Mouse (Mus musculus) skeletal muscle tissue, postnatal 0 days (tissue): ENCODE data around the gene Foxf2. TPM values are rescaled to one million over a fixed set of nuclear protein-coding genes. Genes with fewer than 3 reads are reported as not detected.

Experiments used
- microRNA-seq, 2 experiments: library from miRNA; unstranded; fragments of <30 nt; microRNA quantifications; one replicate each; pipeline ENCODE4; 2016
- polyA plus RNA-seq: library from polyadenylated mRNA; unstranded; fragments of >200 nt; fragmentation: Nextera tagmentation; extraction: Ambion mirVana; gene quantifications from 2 replicates; pipeline ENCODE4 v1.2.1, GENCODE M21; 2015

Gene Foxf2
- not detected in 2 replicates for polyA plus RNA-seq

DNA sequence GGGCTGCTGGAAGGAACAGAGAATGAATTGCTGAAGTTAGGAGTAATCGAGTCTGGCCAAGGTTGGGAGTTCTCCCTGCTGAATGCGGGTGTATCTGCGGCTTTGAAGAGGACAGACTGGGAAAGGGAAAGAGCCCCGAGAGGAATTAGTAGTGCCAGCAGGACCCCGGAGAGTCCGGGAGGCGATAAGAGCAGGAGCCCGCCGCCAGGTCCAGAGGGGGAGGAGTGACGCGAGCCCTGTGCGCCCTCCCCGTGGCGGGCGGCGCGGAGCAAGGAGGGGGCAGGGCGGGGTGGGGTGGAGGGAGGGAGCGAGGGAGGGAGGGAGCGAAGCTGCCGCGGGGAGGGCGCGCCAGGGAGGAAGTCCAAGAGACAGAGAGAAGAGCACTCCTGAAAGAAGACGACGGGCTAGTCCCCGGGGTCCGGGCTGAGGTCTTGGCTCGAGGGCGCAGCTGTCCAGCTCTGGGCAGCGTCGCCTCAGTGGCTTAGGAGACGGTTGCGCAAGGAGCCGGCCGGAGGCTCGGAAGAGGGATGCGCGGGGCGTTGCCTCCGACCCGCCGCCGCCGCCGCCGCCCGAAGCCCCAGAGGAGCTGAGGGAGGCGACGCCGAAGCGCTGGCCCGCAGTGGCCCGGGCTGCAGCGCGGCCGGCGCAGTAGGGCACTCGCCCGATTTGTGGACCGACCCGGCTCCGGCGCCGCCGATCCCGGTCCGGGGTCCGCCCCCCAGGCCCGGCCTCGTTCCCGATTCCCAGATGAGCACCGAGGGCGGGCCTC lies at the start of gene Foxf2:
TSS of gene Foxf2 (plus strand) at position 484 of the 769 bp plus-strand sequence.

Small RNA genes within 50 kb of the gene (microRNA-seq; reads per million reads assigned to microRNA genes)
- gene Gm27516: 0 reads per million in 2 experiments

Other genes starting within 250 kb of the Foxf2 start
- gene Foxq1, start 69.7 kb upstream of the Foxf2 start, polyA plus RNA-seq: 0.07 TPM in 1 of 2 replicates, not detected in the other
- not detected in 2 replicates for gene A530084C06Rik, start 66.5 kb upstream of the Foxf2 start, polyA plus RNA-seq
- gene Foxc1, start 180.8 kb downstream of the Foxf2 start, polyA plus RNA-seq: 0.36 and 0.39 TPM in 2 replicates